Mouse (Mus musculus) midbrain, embryonic 14.5 days (tissue): Measurements from ENCODE around the gene Fam13c. TPM values are rescaled to one million over a fixed set of nuclear protein-coding genes. Genes with fewer than 3 reads are reported as not detected.

Experiments used
- ATAC-seq: fragments of 200-750 bp; cut with Nextera tagmentation; 2 replicates; pipeline ENCODE4 v1.8.0; 2017; ENCODE audit warnings: moderate number of reproducible peaks, moderate library complexity; ENCODE audit not compliant: low FRiP score, low TSS enrichment
- DNase-seq: peaks from one replicate; pipeline ENCODE4 v3.0.0-alpha.2; 2015
- H3K27ac ChIP-seq: fragments of 300-500 bp; sonication (generic); replicated peaks from 2 replicates; pipeline ENCODE4 v1.5.1; 2014; ENCODE audit warnings: mild to moderate bottlenecking, low read depth, low read length, moderate library complexity
- H3K27me3 ChIP-seq: fragments of 300-500 bp; sonication (generic); 2 replicates; pipeline ENCODE4 v1.6.1; 2014; ENCODE audit warnings: low read length, control low read depth, mixed read lengths; ENCODE audit not compliant: control insufficient read depth, insufficient read depth
- H3K36me3 ChIP-seq: fragments of 300-500 bp; sonication (generic); 2 replicates; pipeline ENCODE4 v1.6.1; 2014; ENCODE audit warnings: low read length, control low read depth; ENCODE audit not compliant: control insufficient read depth, insufficient read depth
- H3K4me1 ChIP-seq: fragments of 300-500 bp; sonication (generic); 2 replicates; pipeline ENCODE4 v1.6.1; 2014; ENCODE audit warnings: mild to moderate bottlenecking, antibody characterized with exemption, low read length, control low read depth; ENCODE audit not compliant: control insufficient read depth, insufficient read depth
- H3K4me2 ChIP-seq: fragments of 300-500 bp; sonication (generic); 2 replicates; pipeline ENCODE4 v1.6.1; 2014; ENCODE audit warnings: mild to moderate bottlenecking, low read length, moderate library complexity
- H3K4me3 ChIP-seq: fragments of 300-500 bp; sonication (generic); replicated peaks from 2 replicates; pipeline ENCODE4 v1.5.1; 2014; ENCODE audit warnings: low read depth, low read length
- H3K9ac ChIP-seq: fragments of 300-500 bp; sonication (generic); replicated peaks from 2 replicates; pipeline ENCODE4 v1.6.1; 2014; ENCODE audit warnings: mild to moderate bottlenecking, low read length, moderate library complexity
- H3K9me3 ChIP-seq: fragments of 300-500 bp; sonication (generic); 2 replicates; pipeline ENCODE4 v1.6.1; 2016; ENCODE audit warnings: low read length, control low read depth, mixed read lengths; ENCODE audit not compliant: control insufficient read depth
- WGBS: fragments of 180-500 bp; shearing (Covaris S2); extraction: QIAGEN DNeasy Blood & Tissue Kit; methylation state at CpG from one replicate; pipeline ENCODE4 v1.1.7; 2014; 5-methylcytosine and 5-hydroxymethylcytosine counted together
- polyA plus RNA-seq: library from polyadenylated mRNA; unstranded; fragments of >200 nt; fragmentation: Nextera tagmentation; extraction: Ambion mirVana; gene quantifications from 2 replicates; pipeline ENCODE4 v1.2.1, GENCODE M21; 2014

Fam13c gene
- polyA plus RNA-seq, 1 experiment from 2014 or later, result 33.6 TPM

DNA sequence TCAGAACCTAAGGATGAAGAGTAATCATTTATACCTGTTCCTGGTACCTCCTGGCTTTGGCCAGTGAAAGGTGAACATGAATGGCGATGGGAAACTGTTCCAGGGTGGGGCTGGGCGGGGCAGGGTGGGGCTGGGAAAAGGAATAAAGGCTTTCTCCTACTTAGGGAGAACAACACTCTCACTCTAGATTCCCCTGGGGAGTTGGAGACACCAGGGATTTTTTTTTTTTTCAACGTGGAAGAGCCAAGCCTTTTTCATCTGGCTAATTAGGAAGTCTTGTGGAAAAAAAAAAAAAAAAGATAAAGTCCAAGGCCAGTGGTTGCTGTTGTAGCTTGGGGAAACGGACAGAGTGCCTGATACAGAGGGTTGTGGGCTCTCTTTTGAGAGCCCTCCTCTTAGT, 7.5 kb downstream of the Fam13c start:
- Histone ChIP-seq H3K27me3 (no peaks in the 10 kb centered on the region), H3K9ac (no peak overlapping the region), H3K27ac (no peak overlapping the region), H3K4me3 (no peak overlapping the region), H3K36me3 (peaks cover 30% of the 10 kb centered on the region), H3K4me2 (no peak overlapping the region), H3K4me1 (peaks cover 15% of the 10 kb centered on the region), H3K9me3 (no peaks in the 10 kb centered on the region)
- ATAC-seq (no peak), DNase-seq (no peak)
- 83% methylated on average over 4 of the region's 4 CpGs for WGBS

GRCm38 (mm10) chr10:70449206-70449605, 8.9 kb downstream of the Fam13c start:
- H3K4me3 ChIP-seq, result no peak overlapping the region
- peaks cover 36% of the 10 kb centered on the region for H3K36me3 ChIP-seq
- no peak overlapping the region for H3K27ac ChIP-seq
- H3K27me3 ChIP-seq, result no peaks in the 10 kb centered on the region
- H3K9ac ChIP-seq, result no peak overlapping the region
- 53% methylated on average over 8 of the region's 8 CpGs for WGBS
- no peaks in the 10 kb centered on the region for H3K9me3 ChIP-seq
- ATAC-seq (no peak), DNase-seq (no peak)
- H3K4me1 ChIP-seq, result 0 out of 2 replicates have a peak, but pooled peaks cover under 1% of the 10 kb centered on the region
- H3K4me2 ChIP-seq, result no peak overlapping the region

DNA sequence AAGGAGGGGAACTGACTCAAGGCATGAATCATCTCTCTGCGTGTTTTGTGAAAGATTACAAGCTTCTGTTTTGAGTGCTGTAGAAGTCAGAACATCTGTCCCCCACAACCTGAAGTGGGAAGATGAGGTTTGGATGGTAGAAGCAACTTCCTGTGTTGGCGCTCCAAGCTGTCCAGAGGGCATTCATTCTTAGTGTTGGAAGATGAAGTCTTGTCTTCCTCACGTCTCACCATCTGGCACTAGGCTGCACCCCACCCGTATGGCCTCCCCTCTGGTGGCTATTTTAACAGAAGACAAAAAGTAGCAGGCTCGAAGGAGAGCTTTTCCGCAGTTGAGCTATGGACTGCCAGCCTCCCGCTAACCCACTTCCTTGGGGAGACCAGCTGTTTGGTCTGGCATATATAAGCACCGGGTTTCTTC, 15.6 kb downstream of the Fam13c start:
- Histone ChIP-seq H3K9ac (no peak overlapping the region), H3K36me3 (peaks cover 51% of the 10 kb centered on the region), H3K4me1 (no peaks in the 10 kb centered on the region), H3K9me3 (no peaks in the 10 kb centered on the region), H3K4me3 (no peak overlapping the region), H3K27me3 (no peaks in the 10 kb centered on the region), H3K4me2 (no peak overlapping the region), H3K27ac (no peak overlapping the region)
- no peak for DNase-seq
- 93% methylated on average over 8 of the region's 8 CpGs for WGBS
- ATAC-seq, result no peak

DNA sequence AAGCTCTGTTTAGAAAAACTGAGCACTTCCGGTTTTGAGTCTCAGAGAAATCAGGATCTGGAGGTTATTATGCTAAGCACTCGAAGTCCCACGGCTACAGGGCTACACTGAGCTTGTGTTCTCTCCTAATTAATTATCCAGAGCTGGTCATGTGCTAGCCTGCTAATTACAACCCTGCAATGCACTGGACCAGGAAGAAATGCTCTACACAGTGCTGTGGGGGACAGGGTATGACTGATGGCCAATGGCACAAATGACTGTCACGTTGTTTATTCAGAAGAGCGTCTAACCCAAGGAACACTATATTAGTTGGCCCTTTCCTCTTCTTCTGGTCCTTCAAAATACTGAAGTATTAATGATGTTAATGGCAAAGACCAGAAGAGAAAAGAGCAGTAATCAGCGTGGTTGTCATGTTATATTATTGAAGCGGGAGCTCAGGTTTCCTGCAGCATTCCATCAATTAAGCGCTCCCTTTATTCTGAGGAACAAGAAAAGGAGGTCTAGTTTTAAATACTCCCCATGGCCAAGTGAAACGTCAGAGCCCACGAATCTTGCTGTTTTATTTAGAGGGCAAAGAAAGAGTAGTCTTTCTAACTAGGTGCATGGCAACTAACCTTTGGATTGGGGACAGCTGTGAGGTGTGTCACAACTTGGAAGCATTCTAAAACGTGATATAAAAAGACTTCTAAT, 18.4 kb downstream of the Fam13c start:
- peaks cover 60% of the 10 kb centered on the region for H3K36me3 ChIP-seq
- WGBS, result 67% methylated on average over 11 of the region's 11 CpGs

GRCm38 (mm10) chr10:70465638-70466037, 25.4 kb downstream of the Fam13c start:
- H3K27ac ChIP-seq, result no peak overlapping the region
- no peaks in the 10 kb centered on the region for H3K4me1 ChIP-seq
- 54% methylated on average over 7 of the region's 7 CpGs for WGBS
- DNase-seq, result no peak
- ATAC-seq, result no peak
- peaks cover 37% of the 10 kb centered on the region for H3K36me3 ChIP-seq
- H3K4me3 ChIP-seq, result no peak overlapping the region
- no peak overlapping the region for H3K9ac ChIP-seq
- H3K27me3 ChIP-seq, result no peaks in the 10 kb centered on the region
- H3K9me3 ChIP-seq, result no peaks in the 10 kb centered on the region
- H3K4me2 ChIP-seq, result no peak overlapping the region

More for the DNA sequence above, 18.4 kb downstream of the Fam13c start:
- no peak overlapping the region for H3K9ac ChIP-seq
- no peak overlapping the region for H3K4me3 ChIP-seq
- H3K4me2 ChIP-seq, result no peak overlapping the region
- H3K9me3 ChIP-seq, result no peaks in the 10 kb centered on the region
- H3K27me3 ChIP-seq, result no peaks in the 10 kb centered on the region
- 0 out of 2 replicates have a peak overlapping the region, but pooled peaks have one; percentile 15 for H3K27ac ChIP-seq
- no peaks in the 10 kb centered on the region for H3K4me1 ChIP-seq
- no peak for DNase-seq
- ATAC-seq, result no peak

- no peak for ATAC-seq
These were observed 30.6 kb downstream of the Fam13c start for GRCm38 (mm10) chr10:70470836-70471235.

DNA sequence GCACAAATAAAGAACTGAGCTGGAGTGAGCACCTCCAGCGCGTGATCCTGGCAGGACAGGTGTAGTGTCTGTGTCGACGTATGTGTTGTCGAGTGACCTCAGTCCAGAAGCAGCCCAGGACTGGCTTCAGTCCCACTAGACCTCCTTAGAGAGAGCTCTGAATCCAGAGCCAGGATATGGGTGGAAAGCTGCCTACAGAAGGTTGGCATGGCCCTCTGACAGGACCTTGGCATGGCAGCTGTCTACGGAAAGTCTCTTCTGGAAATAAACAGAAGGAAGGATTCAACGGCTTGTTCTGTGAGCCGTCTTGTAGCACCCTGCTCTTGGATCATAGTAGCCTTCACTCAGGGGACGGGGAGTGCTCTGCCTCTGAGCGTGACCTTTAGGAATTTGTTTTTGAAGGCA, 37.5 kb downstream of the Fam13c start:
- no peaks in the 10 kb centered on the region for H3K9me3 ChIP-seq
- no peak overlapping the region for H3K9ac ChIP-seq
- DNase-seq, result no peak
- no peak overlapping the region for H3K27ac ChIP-seq
- no peaks in the 10 kb centered on the region for H3K27me3 ChIP-seq
- no peak overlapping the region for H3K4me2 ChIP-seq
- no peaks in the 10 kb centered on the region for H3K4me1 ChIP-seq
- WGBS, result 99% methylated on average over 10 of the region's 10 CpGs
- ATAC-seq, result no peak
- H3K4me3 ChIP-seq, result no peak overlapping the region
- peaks cover 59% of the 10 kb centered on the region for H3K36me3 ChIP-seq

More at GRCm38 (mm10) chr10:70470836-70471235, 30.6 kb downstream of the Fam13c start:
- no peaks in the 10 kb centered on the region for H3K27me3 ChIP-seq
- H3K4me3 ChIP-seq, result no peak overlapping the region
- no peak overlapping the region for H3K4me2 ChIP-seq
- no peaks in the 10 kb centered on the region for H3K9me3 ChIP-seq
- H3K36me3 ChIP-seq, result peaks cover 29% of the 10 kb centered on the region
- no peaks in the 10 kb centered on the region for H3K4me1 ChIP-seq
- H3K27ac ChIP-seq, result no peak overlapping the region
- 88% methylated on average over 1 of the region's 1 CpGs for WGBS
- no peak for DNase-seq
- H3K9ac ChIP-seq, result no peak overlapping the region

- H3K4me2 ChIP-seq, result no peak overlapping the region
- DNase-seq (no peak), ATAC-seq (no peak)
These were observed 43.5 kb downstream of the Fam13c start for GRCm38 (mm10) chr10:70483736-70484135.

More at GRCm38 (mm10) chr10:70483736-70484135, 43.5 kb downstream of the Fam13c start:
- peaks cover 7% of the 10 kb centered on the region for H3K36me3 ChIP-seq
- no peaks in the 10 kb centered on the region for H3K27me3 ChIP-seq
- peaks cover 17% of the 10 kb centered on the region for H3K4me1 ChIP-seq
- no peak overlapping the region for H3K9ac ChIP-seq
- H3K4me3 ChIP-seq, result no peak overlapping the region
- peak overlapping the region; percentile 26; the same call in 1 of the 2 replicates for H3K27ac ChIP-seq
- WGBS, result 86% methylated on average over 6 of the region's 6 CpGs
- no peaks in the 10 kb centered on the region for H3K9me3 ChIP-seq
